Mouse (Mus musculus) G1E (cell line): ENCODE measurements around the gene Col27a1. TPM values are rescaled to one million over a fixed set of nuclear protein-coding genes. Genes with fewer than 3 reads are reported as not detected.

Experiments used
- ATAC-seq: 2 replicates; pipeline ENCODE4 v1.8.0; 2016; ENCODE audit warnings: mild to moderate bottlenecking; ENCODE audit not compliant: insufficient number of reproducible peaks, poor library complexity, low FRiP score, severe bottlenecking; ENCODE audit errors: extremely low read depth
- DNase-seq: peaks from one replicate; pipeline ENCODE4 v3.0.0; 2012; ENCODE audit warnings: low spot score
- H3K27me3 ChIP-seq: 2 replicates; pipeline ENCODE4 v1.6.1; 2012; ENCODE audit warnings: mild to moderate bottlenecking, low read length, inconsistent platforms; ENCODE audit not compliant: insufficient read depth
- H3K36me3 ChIP-seq: replicated peaks from 2 replicates; pipeline ENCODE3; 2012; ENCODE audit warnings: mild to moderate bottlenecking, inconsistent platforms
- H3K4me1 ChIP-seq: 2 replicates; pipeline ENCODE4 v1.6.1; 2012; ENCODE audit warnings: low read depth, low read length, inconsistent platforms, mixed read lengths; ENCODE audit not compliant: insufficient read depth
- H3K4me3 ChIP-seq: 2 replicates; pipeline ENCODE4 v1.5.1; 2012; ENCODE audit warnings: low read depth, mild to moderate bottlenecking, inconsistent platforms, low read length, moderate library complexity, mixed read lengths
- H3K9me3 ChIP-seq: replicated peaks from 2 replicates; pipeline ENCODE4 v1.6.1; 2012; ENCODE audit warnings: inconsistent platforms
- CTCF ChIP-seq: IDR thresholded peaks from 2 replicates; pipeline ENCODE4 v1.5.1; 2012; ENCODE audit warnings: low read depth, low read length, inconsistent platforms, mixed read lengths
- GATA1 ChIP-seq: IDR thresholded peaks from 2 replicates; pipeline ENCODE4 v1.6.1; 2012; ENCODE audit warnings: borderline replicate concordance, low read length, inconsistent platforms, mixed read lengths
- GATA2 ChIP-seq: IDR thresholded peaks from 2 replicates; pipeline ENCODE4 v1.6.1; 2012; ENCODE audit warnings: low read depth, low read length, inconsistent platforms, borderline replicate concordance
- POLR2AphosphoS5 ChIP-seq: IDR thresholded peaks from 2 replicates; pipeline ENCODE4 v1.6.1; 2012; ENCODE audit warnings: low read depth, low read length, inconsistent platforms; ENCODE audit not compliant: insufficient replicate concordance
- TAL1 ChIP-seq: conservative IDR thresholded peaks from 2 replicates; pipeline ENCODE4 v1.6.1; 2012; ENCODE audit warnings: low read depth, low read length, inconsistent platforms, mixed read lengths
- polyA plus RNA-seq: library from polyadenylated mRNA; stranded (reverse); fragments of >175 nt; gene quantifications from 2 replicates; pipeline ENCODE4 v1.2.3, GENCODE M21; 2012
- total RNA-seq, 2 experiments: library from RNA; stranded (forward) in 1 of 2; stranded (reverse) in 1 of 2; fragments of 200-1000 nt in 1 of 2; fragments of >200 nt in 1 of 2; fragmentation: Nextera tagmentation in 1 of 2; gene quantifications; 2 replicates each; pipeline ENCODE4 v1.2.3; 2014 to 2017

Col27a1 gene
- total and polyA plus RNA-seq, 3 experiments: 0.16 TPM; not detected in 2

DNA sequence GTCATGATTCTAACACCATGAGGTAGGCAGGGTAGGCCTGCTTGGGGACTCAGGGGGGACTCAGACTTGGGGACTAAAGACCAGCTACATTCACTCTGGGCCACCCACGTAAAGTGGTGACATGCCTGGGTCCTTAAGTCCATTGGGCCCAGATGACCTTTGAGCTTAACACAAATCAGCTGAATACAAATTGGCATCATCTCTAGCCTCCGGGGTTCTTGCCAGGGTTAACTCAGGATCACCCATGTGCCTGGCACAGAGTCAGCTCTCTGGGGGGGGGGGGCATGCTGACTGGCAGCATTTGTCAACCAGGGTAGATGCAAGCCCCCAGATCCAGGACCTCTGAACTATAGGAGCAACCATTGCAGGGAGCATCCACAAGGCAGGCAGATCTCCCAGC, 42.6 kb downstream of the Col27a1 start:
- DNase-seq: no peak
- no peaks in the 10 kb centered on the region for H3K4me1 ChIP-seq
- no peaks in the 10 kb centered on the region for H3K36me3 ChIP-seq
- ATAC-seq: no peak
- peak overlapping the region; percentile 35; the same call in 1 of the 2 replicates for H3K4me3 ChIP-seq
- TF ChIP-seq GATA2 (no peak), GATA1 (no peak), POLR2AphosphoS5 (no peak), TAL1 (no peak), CTCF (no peak)
- H3K9me3 ChIP-seq: peaks cover 87% of the 10 kb centered on the region
- H3K27me3 ChIP-seq: no peaks in the 10 kb centered on the region; the same call in 1 of the 2 replicates

DNA sequence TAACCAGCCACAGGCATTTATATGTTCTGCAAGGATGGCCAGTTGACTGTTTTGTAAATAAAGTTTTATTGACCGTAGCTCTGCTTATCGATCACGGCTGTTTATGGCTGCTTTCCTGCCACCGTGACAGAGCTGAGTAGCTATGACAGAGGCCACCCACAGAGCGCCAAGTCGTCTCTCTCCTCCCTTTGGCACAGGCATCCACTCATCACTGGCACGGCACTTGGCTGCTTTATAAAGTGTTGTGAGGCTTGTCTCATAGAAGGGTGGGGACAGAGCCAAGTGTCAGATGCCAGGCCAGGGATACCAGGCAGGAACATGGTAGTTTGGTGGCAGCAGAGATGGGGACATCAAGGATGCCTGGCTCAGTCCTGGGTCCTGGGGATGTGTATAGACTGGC, 43.5 kb downstream of the Col27a1 start:
- TF ChIP-seq TAL1: no peak
- no peak for TF ChIP-seq POLR2AphosphoS5
- no peak for TF ChIP-seq CTCF
- no peak for TF ChIP-seq GATA2
- TF ChIP-seq GATA1: no peak
- no peaks in the 10 kb centered on the region; the same call in 1 of the 2 replicates for H3K27me3 ChIP-seq
- no peak for ATAC-seq

DNA sequence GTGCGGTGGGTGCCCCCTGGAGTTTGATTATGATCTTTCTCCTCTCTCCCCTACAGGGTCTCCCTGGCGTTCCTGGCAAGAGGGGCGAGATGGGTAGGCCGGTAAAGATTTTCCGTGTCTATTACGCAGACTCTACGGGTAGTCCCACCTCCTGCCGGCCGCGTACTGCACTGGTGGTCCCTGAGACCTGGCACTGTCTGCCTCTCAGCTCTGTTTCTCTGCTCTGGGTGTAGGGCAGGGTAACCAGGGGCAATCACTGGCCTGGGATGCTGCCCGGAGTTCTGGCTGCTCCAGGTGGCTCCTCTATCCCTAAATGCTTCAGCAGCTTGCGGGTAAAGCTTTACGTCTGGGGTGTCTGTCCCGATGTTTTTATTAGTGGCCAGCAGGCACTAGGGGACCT, 44.3 kb downstream of the Col27a1 start:
- Histone ChIP-seq H3K9me3 (peaks cover 87% of the 10 kb centered on the region), H3K4me1 (no peaks in the 10 kb centered on the region), H3K36me3 (no peaks in the 10 kb centered on the region), H3K27me3 (no peaks in the 10 kb centered on the region; the same call in 1 of the 2 replicates), H3K4me3 (no peak overlapping the region)
- no peak for TF ChIP-seq CTCF
- no peak for TF ChIP-seq POLR2AphosphoS5
- no peak for TF ChIP-seq TAL1
- TF ChIP-seq GATA1: no peak
- TF ChIP-seq GATA2: no peak
- ATAC-seq (no peak), DNase-seq (no peak)

More for the DNA sequence above, 43.5 kb downstream of the Col27a1 start:
- H3K4me1 ChIP-seq: no peaks in the 10 kb centered on the region
- H3K4me3 ChIP-seq: no peak overlapping the region
- no peak for DNase-seq
- H3K36me3 ChIP-seq: no peaks in the 10 kb centered on the region
- peaks cover 87% of the 10 kb centered on the region for H3K9me3 ChIP-seq

- no peaks in the 10 kb centered on the region; the same call in 1 of the 2 replicates for H3K27me3 ChIP-seq
- no peaks in the 10 kb centered on the region for H3K36me3 ChIP-seq
- TF ChIP-seq GATA2: no peak
- no peak for TF ChIP-seq POLR2AphosphoS5
- TF ChIP-seq CTCF: no peak
- no peak for TF ChIP-seq TAL1
- TF ChIP-seq GATA1: no peak
- DNase-seq (no peak), ATAC-seq (no peak)
- no peaks in the 10 kb centered on the region for H3K4me1 ChIP-seq
- no peak overlapping the region for H3K4me3 ChIP-seq
- H3K9me3 ChIP-seq: peaks cover 87% of the 10 kb centered on the region
These were observed 45.3 kb downstream of the Col27a1 start for GRCm38 (mm10) chr4:63259066-63259465.

- DNase-seq (no peak), ATAC-seq (no peak)
- no peaks in the 10 kb centered on the region for H3K4me1 ChIP-seq
- H3K36me3 ChIP-seq: no peaks in the 10 kb centered on the region
- no peaks in the 10 kb centered on the region; the same call in 1 of the 2 replicates for H3K27me3 ChIP-seq
- no peak overlapping the region for H3K4me3 ChIP-seq
- no peak for TF ChIP-seq TAL1
- no peak for TF ChIP-seq GATA2
- H3K9me3 ChIP-seq: peaks cover 88% of the 10 kb centered on the region
These were observed 46.7 kb downstream of the Col27a1 start for GRCm38 (mm10) chr4:63260506-63260905.

GRCm38 (mm10) chr4:63262941-63263340, 49.1 kb downstream of the Col27a1 start:
- Histone ChIP-seq H3K4me3 (no peak overlapping the region), H3K27me3 (no peaks in the 10 kb centered on the region; the same call in 1 of the 2 replicates), H3K9me3 (peaks cover 86% of the 10 kb centered on the region), H3K4me1 (no peaks in the 10 kb centered on the region), H3K36me3 (no peaks in the 10 kb centered on the region)
- ATAC-seq (no peak), DNase-seq (no peak)
- TF ChIP-seq POLR2AphosphoS5 (no peak), GATA2 (no peak), GATA1 (no peak), TAL1 (no peak), CTCF (no peak)

DNA sequence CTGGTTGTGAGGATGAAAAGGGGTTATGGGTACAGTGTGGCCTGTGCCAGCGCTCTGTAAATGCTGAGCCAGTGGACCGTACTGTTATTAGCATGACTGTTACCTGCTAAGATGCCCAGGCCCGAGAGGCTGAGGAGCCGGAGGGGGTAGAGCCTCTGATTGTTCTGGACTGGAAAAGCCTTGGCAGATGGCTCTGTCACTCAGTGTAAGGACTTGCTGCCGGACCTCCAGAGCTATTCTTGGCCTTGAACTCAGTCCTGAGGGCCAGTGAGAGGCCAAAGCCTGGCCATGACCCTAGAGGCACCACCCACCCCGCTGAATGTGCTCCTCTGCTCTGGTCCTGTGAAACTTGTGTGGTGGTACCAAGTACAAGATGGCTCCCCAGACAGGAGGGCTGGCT, 52.5 kb downstream of the Col27a1 start:
- Histone ChIP-seq H3K27me3 (no peaks in the 10 kb centered on the region), H3K9me3 (peaks cover 90% of the 10 kb centered on the region), H3K4me3 (no peak overlapping the region), H3K4me1 (no peaks in the 10 kb centered on the region), H3K36me3 (no peaks in the 10 kb centered on the region)
- no peak for TF ChIP-seq GATA2
- TF ChIP-seq TAL1: no peak
- TF ChIP-seq CTCF: no peak
- no peak for TF ChIP-seq GATA1
- no peak for TF ChIP-seq POLR2AphosphoS5
- DNase-seq (no peak), ATAC-seq (no peak)

DNA sequence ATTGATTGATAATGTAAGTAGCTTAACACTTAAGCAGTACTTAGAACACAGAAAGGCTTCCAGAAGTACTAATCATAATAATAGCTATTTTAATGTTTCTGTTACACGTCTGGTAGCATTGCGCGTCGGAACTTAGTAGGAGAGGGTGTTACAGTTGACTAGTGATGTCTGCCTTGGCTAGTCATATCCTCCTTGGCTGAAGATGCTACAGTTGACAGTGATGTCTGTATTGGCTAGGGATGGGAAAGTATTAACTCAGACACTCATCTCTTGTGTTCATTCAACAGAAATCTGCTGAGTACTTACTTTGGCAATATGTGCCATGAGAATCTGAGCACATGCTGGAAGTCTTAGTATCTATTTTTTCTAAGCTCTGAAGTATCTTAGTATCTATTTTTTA, 53.3 kb downstream of the Col27a1 start:
- ATAC-seq (no peak), DNase-seq (no peak)
- no peaks in the 10 kb centered on the region for H3K27me3 ChIP-seq
- no peak overlapping the region for H3K4me3 ChIP-seq
- H3K9me3 ChIP-seq: peaks cover 90% of the 10 kb centered on the region
- no peaks in the 10 kb centered on the region for H3K36me3 ChIP-seq
- no peaks in the 10 kb centered on the region for H3K4me1 ChIP-seq
- TF ChIP-seq POLR2AphosphoS5: no peak
- TF ChIP-seq GATA2: no peak
- no peak for TF ChIP-seq TAL1
- no peak for TF ChIP-seq GATA1
- no peak for TF ChIP-seq CTCF
